ENCODE assay signal across 15 mouse cellular contexts in the genomic region with DNA sequence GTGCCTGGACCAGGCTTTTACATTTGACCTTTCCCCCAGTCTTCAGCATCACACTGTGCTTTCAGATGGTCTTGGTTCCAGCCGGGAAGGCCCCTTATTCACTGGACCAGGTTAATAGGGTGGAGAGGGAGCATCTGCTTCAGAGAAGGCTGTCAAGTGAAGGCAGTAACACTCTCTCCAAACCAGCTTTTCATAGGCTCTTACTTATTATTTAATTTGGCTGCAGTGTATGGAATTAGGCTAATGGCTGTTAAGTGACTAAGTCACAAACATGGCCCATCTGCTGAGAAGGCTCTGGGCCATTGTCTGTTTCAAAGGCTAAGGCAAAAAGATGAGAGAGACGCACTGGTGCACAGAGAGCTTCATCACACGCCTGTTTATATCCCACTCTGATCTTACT.
"Had no signal": no experiment of that assay in that cellular context is flagged by ENCODE, and none has a peak within 500 bp of the region (broad histone marks: within the 10 kb centered on the region; RNA-seq: fewer than 3 reads in every experiment).

No protein-coding gene starts in this region.

- H3K9me3 ChIP-seq: limb, embryonic 13.5 days; liver, embryonic 15.5 days; midbrain, embryonic 13.5 days; neural tube, embryonic 13.5 days had no signal

- H3K4me2 ChIP-seq: limb, embryonic 13.5 days; liver, embryonic 15.5 days; midbrain, embryonic 13.5 days; neural tube, embryonic 13.5 days had no signal

- H3K4me3 ChIP-seq: limb, embryonic 13.5 days; liver, embryonic 15.5 days; midbrain, embryonic 13.5 days; neural tube, embryonic 13.5 days had no signal

- H3K36me3 ChIP-seq: limb, embryonic 13.5 days; liver, embryonic 15.5 days; midbrain, embryonic 13.5 days; neural tube, embryonic 13.5 days had no signal

- H3K9ac ChIP-seq: limb, embryonic 13.5 days; liver, embryonic 15.5 days; midbrain, embryonic 13.5 days; neural tube, embryonic 13.5 days had no signal

- H3K4me1 ChIP-seq: limb, embryonic 13.5 days; liver, embryonic 15.5 days had no signal

- DNase-seq: kidney, adult 8-10 months; kidney, postnatal 25 days; layer of hippocampus, adult 9-11 months; layer of hippocampus, postnatal 36 days; lung, adult 2 months; lung, postnatal 36 days; right cerebral cortex, postnatal 4 days; spleen, adult 18-20 months; thymus, adult 18-20 months; thymus, postnatal 14 days had no signal

- ATAC-seq: lung, postnatal 0 days; midbrain, embryonic 13.5 days had no signal

- H3K27ac ChIP-seq: limb, embryonic 13.5 days; liver, embryonic 15.5 days; midbrain, embryonic 13.5 days; neural tube, embryonic 13.5 days had no signal

- H3K27me3 ChIP-seq: liver, embryonic 15.5 days; midbrain, embryonic 13.5 days; neural tube, embryonic 13.5 days had no signal
